Mouse (Mus musculus) gonadal fat pad, adult 2 months (tissue): ENCODE measurements around the gene Myo1f. TPM values are rescaled to one million over a fixed set of nuclear protein-coding genes. Genes with fewer than 3 reads are reported as not detected.
"Not testable (repeated sequence)": the region's sequence is repeated elsewhere in the genome, so short reads cannot be mapped to it uniquely, and the experiment has no call there.

Source experiments
- DNase-seq: peaks from one replicate; pipeline ENCODE4 v3.0.0-alpha.2; 2012; ENCODE audit warnings: low read depth
- polyA plus RNA-seq: library from polyadenylated mRNA; depleted of rRNA; stranded (reverse); fragments of >200 nt; gene quantifications from 2 replicates; pipeline ENCODE4 v1.2.3, GENCODE M21; 2012

Myo1f gene
- polyA plus RNA-seq, 1 experiment, result 6.2 TPM

DNA sequence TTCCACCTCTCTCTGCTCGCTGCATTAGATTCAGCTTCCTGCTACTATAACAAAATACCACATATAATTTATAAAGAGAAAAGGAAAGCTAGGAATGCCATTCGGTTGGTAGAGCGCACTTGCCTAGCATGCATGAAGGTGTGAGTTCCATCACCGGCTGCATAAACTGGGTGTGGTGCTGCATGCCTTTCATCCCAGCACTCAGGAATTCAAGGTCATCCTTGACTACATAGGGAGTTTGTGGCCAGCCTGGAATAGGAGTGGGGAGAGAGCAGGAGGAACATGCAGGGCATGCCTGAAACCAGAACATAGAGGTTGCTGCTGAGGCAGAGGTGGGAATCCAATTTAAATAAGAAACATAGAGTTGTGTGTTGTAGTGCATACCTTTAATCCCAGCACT is 28.6 kb downstream of the Myo1f start:
- no peak for DNase-seq

DNA sequence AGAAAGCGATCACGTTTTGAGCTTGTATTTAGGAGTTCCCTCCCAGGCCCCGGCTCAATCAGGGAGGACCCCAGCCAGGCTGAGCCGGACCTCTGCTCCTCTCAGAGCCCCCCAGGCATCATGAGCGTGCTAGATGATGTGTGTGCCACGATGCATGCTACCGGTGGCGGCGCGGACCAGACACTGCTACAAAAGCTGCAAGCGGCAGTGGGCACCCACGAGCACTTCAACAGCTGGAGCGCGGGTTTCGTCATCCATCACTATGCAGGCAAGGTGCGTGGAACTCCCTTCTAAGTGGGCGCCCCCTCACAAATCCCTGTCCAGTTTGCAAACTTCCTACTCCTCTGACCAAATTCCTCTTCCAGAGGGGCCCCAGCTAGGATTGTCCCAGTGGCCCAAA is 30.5 kb downstream of the Myo1f start:
- no peak for DNase-seq

DNA sequence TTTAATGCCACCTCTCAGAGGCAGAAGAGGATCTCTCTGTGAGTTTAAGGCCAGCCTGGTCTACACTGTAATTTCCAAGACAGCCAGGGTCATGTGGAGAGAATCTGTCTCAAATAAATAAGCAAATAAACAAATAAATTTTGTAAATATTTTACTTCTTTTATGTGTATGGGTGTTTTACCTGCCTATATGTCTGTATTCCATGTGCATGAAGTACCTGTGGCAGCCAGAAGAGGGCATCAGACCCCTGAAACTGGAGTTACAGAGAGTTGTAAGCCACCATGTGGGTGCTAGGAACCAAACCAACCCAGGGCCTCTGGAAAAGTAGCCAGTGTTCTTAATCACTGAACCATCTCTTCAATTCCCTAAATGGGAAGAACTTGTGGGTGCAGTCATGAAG is 41.8 kb downstream of the Myo1f start:
- no peak for DNase-seq

DNA sequence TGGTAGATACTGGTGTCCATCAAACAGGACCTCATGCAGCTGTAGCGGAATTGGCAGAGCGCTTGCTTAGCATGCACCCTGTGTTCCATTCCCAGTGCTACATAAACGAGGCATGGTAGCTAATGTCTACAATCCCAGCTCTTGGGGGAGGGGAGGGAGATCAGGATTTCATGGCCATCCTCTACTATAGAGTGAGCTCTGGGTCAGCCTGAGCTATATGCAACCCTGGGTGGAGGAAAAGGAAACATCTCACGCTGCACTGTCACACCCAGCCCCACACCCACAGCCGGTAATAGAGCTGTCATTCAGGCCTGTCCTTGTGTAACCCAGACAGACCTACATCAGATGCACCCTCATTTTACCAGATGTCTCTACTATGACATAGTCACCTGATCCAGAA is 43.0 kb downstream of the Myo1f start:
- no peak for DNase-seq

DNA sequence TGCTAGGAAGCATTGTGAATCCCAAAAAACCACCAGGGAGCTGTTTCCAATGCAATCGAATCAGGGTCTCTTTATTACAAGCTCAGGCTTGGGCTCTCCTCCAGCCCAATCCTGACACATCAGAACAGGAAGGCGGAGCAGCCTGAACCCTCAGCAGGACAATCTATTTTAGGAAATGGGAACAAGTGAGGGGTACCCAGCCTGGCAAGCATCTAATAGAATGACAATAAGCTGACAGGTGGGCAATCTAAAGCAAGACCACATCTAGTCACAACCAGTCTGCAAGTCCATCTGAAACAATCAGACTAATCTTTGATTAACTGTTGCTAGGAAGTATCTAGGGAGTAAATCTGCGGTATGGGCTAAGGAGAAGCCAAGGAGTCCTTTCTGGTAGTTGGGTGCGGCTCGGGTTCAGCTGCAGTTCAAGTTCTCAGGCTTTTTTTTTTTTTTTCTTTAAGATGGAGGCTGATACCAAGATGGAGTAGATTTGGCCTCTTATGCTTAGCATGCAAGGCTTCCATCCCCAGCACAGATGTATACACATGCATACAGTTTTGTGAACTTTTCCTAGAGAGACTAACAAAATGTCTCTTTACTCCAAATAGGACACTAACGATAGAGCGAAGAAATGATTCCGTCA is 44.4 kb downstream of the Myo1f start:
- no peak for DNase-seq

DNA sequence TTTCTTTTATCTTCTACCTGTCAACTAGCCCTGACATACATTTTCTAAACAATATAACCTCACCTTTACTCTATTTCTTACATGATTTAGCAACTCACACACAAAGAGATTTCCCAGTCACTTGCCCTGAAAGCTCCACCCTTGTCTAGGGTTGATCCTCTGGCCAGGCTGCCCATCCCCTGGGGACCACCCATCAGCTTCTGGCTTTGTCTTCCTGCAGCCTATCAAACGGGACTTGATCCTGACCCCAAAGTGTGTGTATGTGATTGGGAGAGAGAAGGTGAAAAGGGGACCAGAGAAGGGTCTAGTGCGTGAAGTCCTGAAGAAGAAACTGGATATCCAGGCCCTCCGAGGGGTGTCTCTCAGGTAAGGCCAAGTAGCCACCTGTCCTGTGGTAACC is 45.3 kb downstream of the Myo1f start:
- no peak for DNase-seq

DNA sequence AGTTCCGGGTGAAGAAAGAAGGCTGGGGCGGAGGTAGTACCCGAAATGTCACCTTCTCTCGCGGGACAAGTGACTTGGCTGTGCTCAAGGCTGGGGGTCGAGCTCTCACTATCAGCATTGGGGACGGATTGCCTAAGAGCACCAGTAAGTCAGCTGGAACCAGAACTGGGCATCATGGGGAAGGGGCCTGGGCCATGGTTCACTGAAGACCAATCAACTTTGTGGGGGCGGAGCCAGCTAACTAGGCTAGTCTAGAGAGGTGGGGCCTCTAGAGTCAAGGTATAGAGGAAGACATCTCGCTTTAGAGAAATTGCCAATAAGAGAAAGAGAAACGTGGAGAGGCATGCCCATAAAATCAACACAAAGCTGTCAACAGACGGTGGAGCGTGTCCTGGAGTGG is 46.4 kb downstream of the Myo1f start:
- no peak for DNase-seq

DNA sequence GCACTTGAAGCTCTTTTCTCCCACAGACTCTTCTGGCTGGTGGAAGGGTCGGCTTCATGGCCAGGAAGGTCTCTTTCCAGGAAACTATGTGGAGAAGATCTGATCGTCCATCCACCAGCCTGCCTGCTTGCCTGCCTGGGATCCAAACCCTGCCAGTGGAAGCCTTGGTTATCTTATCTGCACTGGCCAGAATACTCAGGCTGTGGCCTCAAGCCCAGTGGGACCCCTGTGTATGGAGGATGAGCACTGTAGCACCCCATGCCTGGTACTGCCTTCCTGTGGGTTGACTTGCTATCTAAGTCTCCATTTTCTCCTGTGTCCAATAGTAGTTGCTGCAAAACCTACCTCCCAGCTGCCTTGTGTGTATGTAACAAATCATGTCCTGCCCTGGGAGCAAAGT is 51.8 kb downstream of the Myo1f start:
- DNase-seq, result no peak

DNA sequence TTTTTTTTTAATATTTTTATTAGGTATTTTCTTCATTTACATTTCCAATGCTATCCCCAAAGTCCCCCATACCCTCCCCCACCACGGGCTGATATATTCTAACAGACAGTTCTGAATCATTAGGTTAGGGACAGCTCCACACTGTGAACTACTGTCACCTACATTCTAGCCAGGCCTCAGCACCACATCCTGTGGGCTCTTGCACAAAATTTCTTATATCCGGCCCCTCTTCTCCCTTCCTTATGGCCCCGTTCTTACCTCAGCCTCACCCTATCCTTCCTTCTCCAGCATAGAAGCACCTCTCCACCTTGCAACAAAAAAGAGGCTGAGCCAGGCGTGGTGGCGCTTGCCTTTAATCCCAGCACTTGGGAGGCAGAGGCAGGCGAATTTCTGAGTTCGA is 55.0 kb downstream of the Myo1f start:
- DNase-seq, result no peak

DNA sequence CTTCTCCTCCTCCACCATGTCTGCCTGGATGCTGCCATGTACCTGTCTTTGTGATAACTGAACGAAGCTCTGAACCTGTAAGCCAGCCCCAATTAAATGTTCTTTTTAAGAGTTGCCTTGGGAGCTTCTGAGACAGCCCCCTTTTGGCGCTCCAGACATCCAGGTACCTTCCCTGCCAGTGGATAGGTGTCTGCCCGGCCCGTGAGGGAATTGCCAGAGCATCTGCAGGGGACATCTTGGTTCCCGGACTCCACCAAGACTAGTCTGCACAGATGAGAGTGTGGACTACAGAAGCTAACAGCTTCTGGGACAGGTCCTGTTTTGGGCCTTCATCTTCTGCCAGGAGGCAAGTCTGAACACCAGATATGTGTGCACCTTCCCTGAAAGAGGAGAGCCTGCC is 58.2 kb downstream of the Myo1f start:
- DNase-seq, result not testable (repeated sequence)

DNA sequence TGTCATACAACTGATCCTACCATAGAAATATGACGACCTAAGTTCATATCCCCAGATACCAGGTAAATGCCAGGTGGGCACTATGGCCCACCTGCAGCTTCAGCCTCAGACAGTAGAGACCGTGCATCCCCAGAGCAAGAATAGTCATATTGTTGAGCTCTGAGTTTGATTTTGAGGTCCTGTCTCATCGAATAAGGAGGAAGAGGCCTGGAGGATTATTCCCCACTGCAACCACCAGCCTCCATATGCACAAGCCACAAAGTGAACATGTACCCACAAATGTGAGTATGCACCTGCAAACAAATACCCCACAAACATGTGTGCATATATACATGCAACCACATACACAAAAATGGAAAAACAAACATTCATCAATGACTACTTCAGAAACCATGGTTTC is 71.8 kb downstream of the Myo1f start:
- DNase-seq, result no peak

DNA sequence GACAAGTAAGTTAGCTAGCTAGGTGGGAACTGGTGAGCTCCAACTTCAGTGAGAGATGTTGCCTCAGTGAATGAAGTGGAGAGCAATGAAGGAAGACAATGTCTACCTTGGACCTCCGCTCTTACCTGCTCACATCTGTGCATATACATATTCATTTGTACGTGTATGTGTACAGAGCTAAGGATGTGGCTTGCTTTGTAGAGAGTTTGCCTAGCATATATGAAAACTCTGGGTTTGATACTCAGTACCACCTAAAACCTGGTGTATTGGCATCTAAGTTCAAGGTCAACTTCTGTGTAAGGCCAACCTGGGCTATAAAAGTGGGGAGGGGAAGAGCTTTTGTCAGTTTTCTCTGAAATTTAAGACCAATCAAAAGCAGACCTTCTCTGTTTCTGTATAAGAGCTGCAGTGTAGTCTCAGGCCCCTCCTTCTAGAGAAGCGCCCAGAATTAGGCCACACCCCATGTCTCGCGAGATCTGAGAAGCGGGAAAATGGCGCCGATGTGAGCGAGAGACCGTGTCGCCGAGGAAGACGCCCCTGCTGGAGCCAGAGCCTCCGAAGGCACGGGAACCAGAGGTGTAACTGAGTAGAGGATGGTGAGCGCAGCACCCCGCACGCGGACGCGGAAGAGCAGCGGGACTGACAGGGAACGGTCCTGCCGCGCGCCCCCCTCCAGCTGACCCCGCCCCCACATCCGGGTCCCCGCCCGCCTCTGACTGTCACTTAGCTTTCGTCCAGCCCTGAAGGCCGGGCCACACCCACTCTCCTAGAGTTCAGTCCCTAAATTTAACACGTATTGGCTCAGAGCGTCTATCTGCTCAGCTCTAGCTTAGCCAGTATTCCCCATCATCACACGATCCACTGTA is 73.3 kb downstream of the Myo1f start, which contains the start of gene Zfp414:
Zfp414 (plus strand) TSS at position 470 of the 866 bp plus-strand sequence.
- peak; percentile 58 for DNase-seq

DNA sequence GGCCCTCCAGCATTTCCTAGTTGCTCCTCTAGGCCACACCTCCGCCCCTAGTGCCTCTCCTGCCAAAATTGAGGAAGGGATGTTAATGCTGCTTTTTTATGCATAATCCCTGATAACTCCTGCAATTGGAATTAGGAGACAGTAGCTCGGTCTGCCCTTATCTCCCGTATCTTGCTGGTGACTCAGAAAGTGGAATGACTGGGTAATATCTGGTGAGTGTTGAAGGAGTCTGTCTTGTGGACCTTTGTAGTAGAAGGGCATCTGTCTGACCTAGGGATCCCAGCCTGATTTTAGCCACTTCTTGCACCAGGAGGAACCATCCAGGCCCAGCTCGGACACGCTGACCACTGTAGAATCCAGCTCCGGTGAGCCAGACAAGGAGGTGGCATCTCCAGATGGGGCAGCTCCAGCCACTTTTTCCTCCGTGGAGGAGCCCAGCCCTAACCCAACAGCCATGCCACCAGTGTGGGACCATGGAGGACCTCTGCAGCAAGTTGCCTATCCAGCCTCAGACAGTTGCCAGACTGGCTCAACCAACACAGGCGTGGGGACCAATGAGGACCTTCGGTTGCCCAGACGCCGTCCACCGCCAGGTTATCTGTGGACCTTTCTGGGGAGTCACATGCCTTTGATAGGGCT is 74.1 kb downstream of the Myo1f start:
- no peak for DNase-seq

DNA sequence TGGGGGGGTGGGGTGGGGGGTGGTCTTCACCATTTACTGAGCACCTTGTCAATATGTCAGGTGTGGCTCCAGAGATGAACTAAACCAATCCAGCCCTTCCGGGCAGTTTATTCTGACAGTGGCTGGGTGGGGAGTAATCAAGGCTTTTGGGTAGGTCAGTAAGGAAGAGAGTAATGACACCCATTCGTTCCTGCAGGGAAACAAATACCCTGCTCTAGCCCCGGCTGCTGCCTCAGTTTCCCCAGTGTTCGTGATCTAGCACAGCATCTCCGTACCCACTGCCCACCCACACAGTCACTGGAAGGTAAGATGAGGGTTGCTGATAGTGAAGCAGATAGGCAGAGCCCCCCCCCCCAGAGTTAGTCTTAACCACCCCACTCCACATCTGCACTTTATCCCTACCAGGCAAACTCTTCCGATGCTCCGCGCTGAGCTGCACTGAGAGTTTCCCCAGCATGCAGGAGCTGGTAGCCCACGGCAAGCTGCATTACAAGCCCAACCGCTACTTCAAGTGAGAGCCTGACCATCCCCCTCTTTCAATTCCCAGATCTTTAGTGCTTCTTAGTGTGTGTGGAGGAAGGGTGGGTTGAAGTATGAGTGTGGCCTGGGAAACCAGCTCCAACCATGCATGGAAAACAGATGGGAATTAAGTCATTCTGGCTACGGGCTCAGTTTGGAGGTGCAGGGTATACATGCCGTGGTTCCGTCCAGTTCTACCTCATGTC is 74.8 kb downstream of the Myo1f start:
- DNase-seq, result no peak

DNA sequence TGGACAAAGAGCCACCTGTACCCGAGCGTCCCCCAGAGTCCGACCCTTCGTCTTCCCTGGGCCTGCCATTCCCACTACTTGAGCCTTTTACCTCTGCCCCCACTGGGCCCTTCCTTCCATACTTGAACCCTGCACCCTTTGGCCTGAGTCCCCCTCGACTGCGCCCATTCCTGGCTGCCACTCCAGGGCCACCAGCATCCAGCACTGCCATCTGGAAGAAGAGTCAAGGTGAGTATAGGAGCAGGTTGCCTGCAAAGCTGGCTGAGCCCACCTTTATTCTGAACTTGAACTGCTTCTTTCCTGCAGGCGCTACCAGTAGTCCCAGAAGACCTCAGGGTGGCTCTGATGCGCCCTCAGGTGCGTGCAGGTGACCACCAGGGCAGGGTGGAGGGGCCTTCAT is 75.7 kb downstream of the Myo1f start:
- no peak for DNase-seq

DNA sequence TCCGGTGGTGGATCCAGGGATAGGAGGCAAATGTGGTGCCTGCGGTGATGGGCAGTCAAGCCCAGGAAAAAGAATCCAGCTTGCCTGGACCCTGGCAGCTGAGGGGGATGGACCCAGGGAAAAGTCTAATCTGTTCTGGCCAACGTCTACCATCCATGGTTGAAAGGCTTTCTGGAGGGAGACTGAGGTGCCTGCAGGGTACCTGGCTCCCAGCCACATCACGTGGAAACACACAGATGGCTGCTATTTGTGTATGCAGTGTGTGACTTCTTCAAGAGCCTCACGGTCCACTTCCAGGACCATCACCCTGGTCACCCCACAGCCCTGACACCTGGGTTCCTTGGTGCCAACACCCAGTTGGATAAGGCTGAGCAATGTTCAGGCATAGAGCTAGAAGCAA is 76.3 kb downstream of the Myo1f start:
- no peak for DNase-seq

DNA sequence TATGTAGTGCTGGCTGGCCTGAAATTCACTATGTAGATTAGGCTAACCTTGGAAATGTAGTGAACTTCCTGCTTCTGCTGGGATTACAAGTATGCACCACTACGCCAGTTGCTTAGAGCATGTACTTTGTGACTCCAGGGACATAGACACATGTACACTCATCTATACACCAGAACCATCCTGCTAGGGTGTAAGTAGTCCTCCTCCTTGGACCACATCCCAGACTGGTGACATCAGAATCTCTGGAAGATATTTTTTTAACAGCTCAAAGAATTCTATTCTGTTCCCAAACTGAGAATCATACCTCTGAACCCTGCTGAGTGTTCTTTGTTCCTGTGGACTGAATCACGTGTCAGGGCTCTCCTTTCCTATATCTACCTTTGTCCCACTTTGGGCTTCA is 81.5 kb downstream of the Myo1f start:
- DNase-seq, result no peak

DNA sequence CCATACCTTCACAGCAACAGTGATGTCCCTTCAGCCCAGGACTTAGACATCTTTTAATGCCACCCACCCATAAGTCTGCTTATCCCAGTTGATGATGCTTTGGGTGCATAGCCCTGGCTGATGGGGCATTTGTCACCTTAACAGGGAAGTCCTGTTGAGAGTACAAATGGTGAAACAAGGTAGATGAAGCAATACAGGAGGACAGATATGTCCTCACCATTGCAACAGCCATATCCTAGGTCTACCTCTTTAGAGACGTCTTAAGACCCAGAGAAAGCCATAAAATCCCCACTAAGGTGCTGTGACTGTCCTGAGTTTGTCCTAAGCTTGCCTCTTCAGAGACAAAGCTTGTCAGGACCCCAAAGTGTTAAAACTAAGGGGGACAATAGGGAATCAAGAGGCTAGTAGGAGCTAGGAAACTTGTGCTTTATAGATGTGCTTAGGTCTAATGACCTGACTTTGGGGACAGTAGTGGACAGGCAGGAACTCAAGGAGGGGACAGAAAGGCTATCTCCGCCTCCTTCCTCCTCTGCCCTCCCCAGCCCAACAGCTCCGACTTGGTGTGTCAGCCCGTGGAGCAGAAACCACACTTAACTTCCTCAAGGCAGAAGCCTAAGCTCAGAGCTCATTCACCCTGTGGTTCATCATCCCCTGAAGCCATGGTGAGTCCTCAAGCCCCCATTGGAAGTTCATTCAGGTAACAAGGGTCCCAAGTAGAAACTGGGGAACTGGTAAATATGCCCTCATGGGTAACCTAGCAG is 82.2 kb downstream of the Myo1f start, which contains the start of gene Pram1:
Pram1 (plus strand) TSS at position 541 of the 761 bp plus-strand sequence.
- peak; percentile 26 for DNase-seq

DNA sequence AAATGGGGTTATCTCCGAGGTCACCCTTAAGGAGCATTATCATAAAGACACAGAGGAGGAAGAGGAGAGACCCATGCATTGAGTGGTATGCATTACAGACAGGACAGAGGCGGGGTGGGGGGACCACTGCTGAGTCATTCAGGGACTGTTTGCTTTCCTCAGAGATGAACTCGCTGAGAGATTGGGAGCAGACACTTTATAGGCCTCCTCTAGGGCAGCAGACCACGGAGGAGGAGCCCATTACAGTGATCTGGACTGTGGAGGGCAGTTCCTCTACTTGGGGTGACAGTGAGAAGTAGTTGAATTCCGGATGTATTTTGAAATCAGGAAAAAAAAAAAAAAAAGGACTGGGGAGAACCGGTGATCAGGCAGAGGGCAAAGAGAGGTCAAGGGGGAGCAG is 84.2 kb downstream of the Myo1f start:
- no peak for DNase-seq

DNA sequence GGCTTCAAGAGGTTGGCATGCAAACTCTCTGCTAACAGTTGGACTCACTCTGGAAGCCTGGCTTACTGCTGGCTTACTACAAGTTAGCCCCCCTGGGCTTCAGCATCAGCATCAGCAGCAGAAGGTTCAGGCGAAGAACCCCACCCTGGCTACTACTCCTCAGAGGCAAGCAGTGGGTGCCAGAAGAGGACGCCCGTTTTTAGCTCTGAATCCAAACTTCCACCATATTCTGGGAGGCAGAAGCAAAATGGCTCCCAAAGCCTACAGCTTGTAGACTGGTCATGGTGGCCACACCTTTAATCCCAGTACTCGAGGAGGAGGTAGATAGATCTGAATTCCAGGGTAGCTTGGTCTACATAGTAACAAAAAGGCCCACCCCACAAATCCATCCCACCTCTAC is 88.6 kb downstream of the Myo1f start:
- DNase-seq, result no peak

DNA sequence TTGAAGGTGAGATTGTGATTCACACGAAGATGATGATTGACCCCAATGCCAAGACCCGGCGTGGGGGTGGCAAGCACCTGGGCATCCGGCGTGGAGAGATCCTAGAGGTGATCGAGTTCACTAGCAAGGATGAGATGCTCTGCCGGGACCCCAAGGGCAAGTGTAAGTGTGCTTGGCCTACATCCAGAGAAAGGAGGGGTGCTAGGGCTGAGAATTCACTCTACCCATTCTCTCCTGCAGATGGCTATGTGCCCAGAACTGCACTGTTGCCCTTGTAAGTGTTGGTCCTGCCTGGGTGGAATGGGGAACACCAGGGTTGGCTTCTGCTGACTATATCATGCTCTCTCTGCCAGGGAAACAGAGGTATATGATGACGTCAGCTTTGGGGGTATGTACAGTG is 89.6 kb downstream of the Myo1f start:
- DNase-seq, result no peak
